Mouse (Mus musculus) forebrain, embryonic 11.5 days (tissue): ENCODE measurements around the gene Cox7a2. TPM values are rescaled to one million over a fixed set of nuclear protein-coding genes. Genes with fewer than 3 reads are reported as not detected.
A peak's percentile ranks its signal among the peaks of the same experiment; 100 is the strongest.

Experiments used
- ATAC-seq: fragments of 200-750 bp; cut with Nextera tagmentation; replicated peaks from 2 replicates; pipeline ENCODE4 v1.8.0; 2017; ENCODE audit warnings: moderate TSS enrichment; ENCODE audit not compliant: low FRiP score
- DNase-seq: peaks from one replicate; pipeline ENCODE4 v3.0.0-alpha.2; 2017; ENCODE audit warnings: low spot score
- H3K27ac ChIP-seq: fragments of 300-500 bp; sonication (generic); 2 replicates; pipeline ENCODE4 v1.5.1; 2014; ENCODE audit warnings: low read depth, low read length
- H3K27me3 ChIP-seq: fragments of 300-500 bp; sonication (generic); 2 replicates; pipeline ENCODE4 v1.6.1; 2014; ENCODE audit warnings: mild to moderate bottlenecking, low read length, mixed read lengths; ENCODE audit not compliant: control insufficient read depth, insufficient read depth
- H3K36me3 ChIP-seq: fragments of 300-500 bp; sonication (generic); 2 replicates; pipeline ENCODE4 v1.6.1; 2014; ENCODE audit warnings: mild to moderate bottlenecking, low read length, moderate library complexity, mixed read lengths; ENCODE audit not compliant: control insufficient read depth, insufficient read depth
- H3K4me1 ChIP-seq: fragments of 300-500 bp; sonication (generic); replicated peaks from 2 replicates; pipeline ENCODE4 v1.6.1; 2014; ENCODE audit warnings: low read length, mixed read lengths; ENCODE audit not compliant: control insufficient read depth, insufficient read depth
- H3K4me2 ChIP-seq: fragments of 300-500 bp; sonication (generic); 2 replicates; pipeline ENCODE4 v1.6.1; 2014; ENCODE audit warnings: low read depth, mild to moderate bottlenecking, low read length, moderate library complexity, mixed read lengths; ENCODE audit not compliant: severe bottlenecking
- H3K4me3 ChIP-seq: fragments of 300-500 bp; sonication (generic); 2 replicates; pipeline ENCODE4 v1.5.1; 2014; ENCODE audit warnings: low read depth, low read length
- H3K9ac ChIP-seq: fragments of 300-500 bp; sonication (generic); 2 replicates; pipeline ENCODE4 v1.6.1; 2014; ENCODE audit warnings: low read length
- H3K9me3 ChIP-seq: fragments of 300-500 bp; sonication (generic); 2 replicates; pipeline ENCODE4 v1.6.1; 2016; ENCODE audit warnings: low read length, mixed read lengths; ENCODE audit not compliant: control insufficient read depth
- WGBS: fragments of 180-500 bp; shearing (Covaris S2); extraction: QIAGEN DNeasy Blood & Tissue Kit; methylation state at CpG from one replicate; pipeline ENCODE4 v1.1.7; 2014; 5-methylcytosine and 5-hydroxymethylcytosine counted together
- polyA plus RNA-seq: library from polyadenylated mRNA; unstranded; fragments of >200 nt; fragmentation: Nextera tagmentation; extraction: Ambion mirVana; gene quantifications from 2 replicates; pipeline ENCODE4 v1.2.1, GENCODE M21; 2014

Cox7a2 gene
- polyA plus RNA-seq, 1 experiment from 2014 or later = 572 TPM

GRCm38 (mm10) chr9:79718481-79719370 lies 41.0 kb downstream of the Cox7a2 start, which contains the start of gene Col12a1:
Gene Col12a1 (minus strand): TSS chr9:79718831.
- Histone ChIP-seq H3K27ac (no peak within 1 kb of the TSS), H3K4me2 (peak within 1 kb of the TSS; percentile 87), H3K4me1 (peaks cover 22% of the 10 kb centered on the region), H3K27me3 (peaks cover 32% of the 10 kb centered on the region), H3K9me3 (no peaks in the 10 kb centered on the region), H3K4me3 (peak within 1 kb of the TSS; percentile 50), H3K36me3 (no peaks in the 10 kb centered on the region), H3K9ac (peak within 1 kb of the TSS; percentile 58)
- 0% methylated on average over 63 of the region's 64 CpGs for WGBS
- DNase-seq = peak; percentile 83
- peak; percentile 59 for ATAC-seq

- 1% methylated on average over 22 of the region's 22 CpGs for WGBS
- Histone ChIP-seq H3K4me1 (peaks cover 22% of the 10 kb centered on the region), H3K36me3 (no peaks in the 10 kb centered on the region), H3K9me3 (no peaks in the 10 kb centered on the region), H3K27ac (no peak overlapping the region), H3K9ac (peak overlapping the region; percentile 58), H3K4me2 (peak overlapping the region; percentile 87), H3K4me3 (peak overlapping the region; percentile 50), H3K27me3 (peaks cover 32% of the 10 kb centered on the region)
- ATAC-seq = peak; percentile 6; the same call in 1 of the 2 replicates
- peak; percentile 63 for DNase-seq
Observed at GRCm38 (mm10) chr9:79717836-79718475, 41.7 kb downstream of the Cox7a2 start.

GRCm38 (mm10) chr9:79716909-79717835 lies 42.5 kb downstream of the Cox7a2 start:
- Histone ChIP-seq H3K27ac (no peak overlapping the region), H3K9ac (peak overlapping the region; percentile 21; the same call in 1 of the 2 replicates), H3K4me1 (peaks cover 22% of the 10 kb centered on the region), H3K36me3 (no peaks in the 10 kb centered on the region), H3K9me3 (no peaks in the 10 kb centered on the region), H3K4me2 (peak overlapping the region; percentile 87), H3K27me3 (peaks cover 32% of the 10 kb centered on the region), H3K4me3 (peak overlapping the region; percentile 50)
- ATAC-seq (peak; percentile 20; the same call in 1 of the 2 replicates), DNase-seq (peak; percentile 79)
- 5% methylated on average over 23 of the region's 23 CpGs for WGBS

GRCm38 (mm10) chr9:79716496-79716895 lies 43.2 kb downstream of the Cox7a2 start:
- H3K4me3 ChIP-seq = no peak overlapping the region; the same call in 1 of the 2 replicates
- H3K9ac ChIP-seq = no peak overlapping the region
- H3K36me3 ChIP-seq = no peaks in the 10 kb centered on the region
- ATAC-seq = no peak
- no peak for DNase-seq
- peak overlapping the region; percentile 87 for H3K4me2 ChIP-seq
- no peaks in the 10 kb centered on the region for H3K9me3 ChIP-seq
- H3K4me1 ChIP-seq = peaks cover 22% of the 10 kb centered on the region
- 41% methylated on average over 5 of the region's 5 CpGs for WGBS
- peaks cover 32% of the 10 kb centered on the region for H3K27me3 ChIP-seq
- H3K27ac ChIP-seq = no peak overlapping the region

GRCm38 (mm10) chr9:79714471-79715045 lies 45.1 kb downstream of the Cox7a2 start:
- Histone ChIP-seq H3K9me3 (no peaks in the 10 kb centered on the region), H3K27ac (no peak overlapping the region), H3K4me2 (peak overlapping the region; percentile 40), H3K4me1 (peaks cover 19% of the 10 kb centered on the region), H3K4me3 (peak overlapping the region; percentile 12), H3K9ac (0 out of 2 replicates have a peak overlapping the region, but pooled peaks have one; percentile 23), H3K36me3 (no peaks in the 10 kb centered on the region), H3K27me3 (peaks cover 19% of the 10 kb centered on the region)
- 3% methylated on average over 16 of the region's 16 CpGs for WGBS
- DNase-seq = peak; percentile 73
- peak; percentile 33 for ATAC-seq

Other genes starting within 250 kb of the Cox7a2 start
- 12.1 and 12.5 TPM in 2 replicates for gene Col12a1, start 41.0 kb downstream of the Cox7a2 start, polyA plus RNA-seq
- gene Tmem30a, start 33.6 kb upstream of the Cox7a2 start, polyA plus RNA-seq = 77.6 and 84.9 TPM in 2 replicates